Mouse (Mus musculus) urinary bladder, postnatal 36 days (tissue): ENCODE measurements at regions not wholly inside any gene's neighbourhood (a gene's known extent, or its start where the extent isn't known, plus 50 kb on each side); places are given as distances from the start of the nearest gene placed in this dataset.
"Not testable (repeated sequence)": the region's sequence is repeated elsewhere in the genome, so short reads cannot be mapped to it uniquely, and the experiment has no call there.

Experiments used
- DNase-seq, 2 experiments: peaks; one replicate each; pipeline ENCODE4 v3.0.0; 2022; ENCODE audit warnings: low spot score in 2 of 2, mixed read lengths in 1 of 2

- peak in 1 of 2 experiments; percentile 75 for DNase-seq
These were observed 140.2 kb downstream of the Pls3 start for GRCm38 (mm10) chrX:75734628-75735302.

- peak in 1 of 2 experiments; percentile 87 for DNase-seq
These were observed 141.3 kb downstream of the Pls3 start for GRCm38 (mm10) chrX:75733651-75734050.

- DNase-seq: peak in 1 of 2 experiments; percentile 74
These were observed 145.2 kb downstream of the Pls3 start for GRCm38 (mm10) chrX:75729791-75730190.

GRCm38 (mm10) chrX:75728507-75728906 lies 146.5 kb downstream of the Pls3 start:
- DNase-seq: peak in 1 of 2 experiments; percentile 10

- DNase-seq: not testable (repeated sequence)
These were observed 145.5 kb upstream of the Rab39b start for GRCm38 (mm10) chrX:75723542-75723941.

- DNase-seq: no peak
These were observed 121.9 kb upstream of the Rab39b start for GRCm38 (mm10) chrX:75699949-75700348.

- not testable (repeated sequence) for DNase-seq
These were observed 97.2 kb upstream of the Rab39b start for GRCm38 (mm10) chrX:75675271-75675670.

GRCm38 (mm10) chrX:75673920-75674665 lies 96.1 kb upstream of the Rab39b start:
- peak; percentile 85 to 91 for DNase-seq

GRCm38 (mm10) chrX:75673586-75673919 lies 95.5 kb upstream of the Rab39b start:
- peak in 1 of 2 experiments; percentile 3 for DNase-seq

- no peak for DNase-seq
These were observed 94.9 kb upstream of the Rab39b start for GRCm38 (mm10) chrX:75672976-75673375.

- no peak for DNase-seq
These were observed 89.6 kb upstream of the Rab39b start for GRCm38 (mm10) chrX:75667636-75668035.

GRCm38 (mm10) chrX:75643402-75643801 lies 65.4 kb upstream of the Rab39b start:
- DNase-seq: no peak
